Mouse (Mus musculus) adrenal gland, postnatal 14 days (tissue): ENCODE results near the gene Smc5. TPM values are rescaled to one million over a fixed set of nuclear protein-coding genes. Genes with fewer than 3 reads are reported as not detected.

Experiments used
- DNase-seq: peaks from one replicate; pipeline ENCODE4 v3.0.0; 2021; ENCODE audit warnings: mixed read lengths
- total RNA-seq: library from RNA; stranded (reverse); gene quantifications from 2 replicates; pipeline ENCODE4 v1.2.3, GENCODE M21; 2021

Smc5 gene
- total RNA-seq, 1 experiment from 2014 or later: 27.8 TPM

GRCm38 (mm10) chr19:23189744-23190143 is 84.0 kb downstream of the Smc5 start:
- no peak for DNase-seq

- DNase-seq: no peak
These were observed 84.7 kb downstream of the Smc5 start for GRCm38 (mm10) chr19:23188986-23189385.

GRCm38 (mm10) chr19:23187732-23188131 is 86.0 kb downstream of the Smc5 start:
- no peak for DNase-seq

- DNase-seq: no peak
These were observed 89.6 kb downstream of the Smc5 start for GRCm38 (mm10) chr19:23184068-23184467.

GRCm38 (mm10) chr19:23183493-23183892 is 90.2 kb downstream of the Smc5 start:
- DNase-seq: no peak

GRCm38 (mm10) chr19:23178533-23178932 is 95.2 kb downstream of the Smc5 start:
- no peak for DNase-seq

GRCm38 (mm10) chr19:23175511-23175910 is 98.2 kb downstream of the Smc5 start:
- no peak for DNase-seq

- DNase-seq: no peak
These were observed 98.6 kb downstream of the Smc5 start for GRCm38 (mm10) chr19:23175090-23175489.

GRCm38 (mm10) chr19:23171136-23171535 is 102.6 kb downstream of the Smc5 start:
- no peak for DNase-seq

- no peak for DNase-seq
These were observed 103.2 kb downstream of the Smc5 start for GRCm38 (mm10) chr19:23170476-23170875.

GRCm38 (mm10) chr19:23169659-23170050 is 104.0 kb downstream of the Smc5 start:
- DNase-seq: no peak

- DNase-seq: no peak
These were observed 104.6 kb downstream of the Smc5 start for GRCm38 (mm10) chr19:23168899-23169658.

GRCm38 (mm10) chr19:23166550-23167284 is 107.0 kb downstream of the Smc5 start:
- no peak for DNase-seq

- no peak for DNase-seq
These were observed 109.0 kb downstream of the Smc5 start for GRCm38 (mm10) chr19:23164651-23165240.

- no peak for DNase-seq
These were observed 110.3 kb downstream of the Smc5 start for GRCm38 (mm10) chr19:23163361-23163760.

- DNase-seq: no peak
These were observed 110.8 kb downstream of the Smc5 start for GRCm38 (mm10) chr19:23162877-23163276.

GRCm38 (mm10) chr19:23162387-23162809 is 111.3 kb downstream of the Smc5 start:
- no peak for DNase-seq

- no peak for DNase-seq
These were observed 113.8 kb downstream of the Smc5 start for GRCm38 (mm10) chr19:23159780-23160395.
